Mouse (Mus musculus) heart, postnatal 0 days (tissue): ENCODE measurements at regions not wholly inside any gene's neighbourhood (a gene's known extent, or its start where the extent isn't known, plus 50 kb on each side); places are given as distances from the start of the nearest gene placed in this dataset.
A peak's percentile ranks its signal among the peaks of the same experiment; 100 is the strongest.

Experiments used
- ATAC-seq: fragments of 200-750 bp; cut with Nextera tagmentation; 2 replicates; pipeline ENCODE4 v1.8.0; 2017; ENCODE audit warnings: low read depth, moderate number of reproducible peaks, moderate library complexity; ENCODE audit not compliant: insufficient read depth
- DNase-seq: peaks from one replicate; pipeline ENCODE4 v3.0.0-alpha.2; 2016; ENCODE audit warnings: low spot score
- H3K27ac ChIP-seq: fragments of 300-500 bp; sonication (generic); 2 replicates; pipeline ENCODE4 v1.5.1; 2014; ENCODE audit warnings: low read depth, mild to moderate bottlenecking
- H3K27me3 ChIP-seq: fragments of 300-500 bp; sonication (generic); 2 replicates; pipeline ENCODE4 v1.6.1; 2014; ENCODE audit warnings: low read length, mixed read lengths; ENCODE audit not compliant: control insufficient read depth, insufficient read depth
- H3K36me3 ChIP-seq: fragments of 300-500 bp; sonication (generic); replicated peaks from 2 replicates; pipeline ENCODE4 v1.6.1; 2014; ENCODE audit warnings: low read length, mixed read lengths; ENCODE audit not compliant: control insufficient read depth, insufficient read depth
- H3K4me1 ChIP-seq: fragments of 300-500 bp; sonication (generic); 2 replicates; pipeline ENCODE4 v1.6.1; 2014; ENCODE audit warnings: antibody characterized with exemption; ENCODE audit not compliant: control insufficient read depth, insufficient read depth
- H3K4me2 ChIP-seq: fragments of 300-500 bp; sonication (generic); 2 replicates; pipeline ENCODE4 v1.6.1; 2014; ENCODE audit warnings: low read depth, mild to moderate bottlenecking, low read length, moderate library complexity
- H3K4me3 ChIP-seq: fragments of 300-500 bp; sonication (generic); 2 replicates; pipeline ENCODE4 v1.5.1; 2014; ENCODE audit warnings: low read depth, low read length
- H3K9ac ChIP-seq: fragments of 300-500 bp; sonication (generic); replicated peaks from 2 replicates; pipeline ENCODE4 v1.6.1; 2014; ENCODE audit warnings: low read depth, low read length, mixed read lengths
- H3K9me3 ChIP-seq: fragments of 300-500 bp; sonication (generic); replicated peaks from 2 replicates; pipeline ENCODE4 v1.6.1; 2016; ENCODE audit warnings: low read length; ENCODE audit not compliant: control insufficient read depth
- CTCF ChIP-seq: IDR thresholded peaks from 2 replicates; pipeline ENCODE4 v1.5.1; 2016; ENCODE audit warnings: antibody characterized with exemption, control low read depth, low read depth
- EP300 ChIP-seq: IDR thresholded peaks from 2 replicates; pipeline ENCODE4 v1.6.1; 2016; ENCODE audit warnings: antibody characterized with exemption, low read depth
- whole genome bisulfite sequencing: fragments of 180-500 bp; shearing (Covaris S2); extraction: QIAGEN DNeasy Blood & Tissue Kit; methylation state at CpG from one replicate; pipeline ENCODE4 v1.1.7; 2014; 5-methylcytosine and 5-hydroxymethylcytosine counted together

- Histone ChIP-seq H3K27ac (no peak overlapping the region), H3K36me3 (no peaks in the 10 kb centered on the region), H3K4me3 (no peak overlapping the region), H3K4me1 (no peaks in the 10 kb centered on the region), H3K9me3 (no peaks in the 10 kb centered on the region), H3K9ac (no peak overlapping the region), H3K27me3 (no peaks in the 10 kb centered on the region), H3K4me2 (no peak overlapping the region)
- no peak for TF ChIP-seq EP300
- no peak for TF ChIP-seq CTCF
- peak; percentile 36 for DNase-seq
- WGBS = 58% methylated on average over 2 of the region's 2 CpGs
- peak; percentile 64 for ATAC-seq
Observed at GRCm38 (mm10) chr17:4199698-4200153, 503.7 kb upstream of the Nox3 start.

GRCm38 (mm10) chr17:4201300-4201699 is 505.2 kb upstream of the Nox3 start:
- Histone ChIP-seq H3K4me3 (no peak overlapping the region), H3K9me3 (no peaks in the 10 kb centered on the region), H3K9ac (no peak overlapping the region), H3K4me2 (no peak overlapping the region), H3K36me3 (no peaks in the 10 kb centered on the region), H3K27ac (no peak overlapping the region), H3K4me1 (no peaks in the 10 kb centered on the region), H3K27me3 (no peaks in the 10 kb centered on the region)
- TF ChIP-seq EP300 (no peak), CTCF (no peak)
- DNase-seq (no peak), ATAC-seq (no peak)
- WGBS = 84% methylated on average over 4 of the region's 4 CpGs

GRCm38 (mm10) chr17:4208142-4208925 is 512.3 kb upstream of the Nox3 start:
- Histone ChIP-seq H3K4me1 (no peaks in the 10 kb centered on the region), H3K4me2 (no peak overlapping the region), H3K9ac (no peak overlapping the region), H3K27me3 (no peaks in the 10 kb centered on the region), H3K9me3 (no peaks in the 10 kb centered on the region), H3K36me3 (no peaks in the 10 kb centered on the region), H3K4me3 (no peak overlapping the region), H3K27ac (no peak overlapping the region)
- no peak for DNase-seq
- ATAC-seq = no peak
- no peak for TF ChIP-seq EP300
- TF ChIP-seq CTCF = no peak
- WGBS = 80% methylated on average over 5 of the region's 5 CpGs

- no peaks in the 10 kb centered on the region for H3K4me1 ChIP-seq
- no peaks in the 10 kb centered on the region for H3K9me3 ChIP-seq
- DNase-seq (no peak), ATAC-seq (no peak)
- no peak overlapping the region for H3K9ac ChIP-seq
- WGBS = 70% methylated on average over 8 of the region's 8 CpGs
- TF ChIP-seq EP300 (no peak), CTCF (no peak)
- no peaks in the 10 kb centered on the region for H3K27me3 ChIP-seq
- H3K36me3 ChIP-seq = no peaks in the 10 kb centered on the region
- no peak overlapping the region for H3K4me3 ChIP-seq
- H3K27ac ChIP-seq = no peak overlapping the region
- no peak overlapping the region for H3K4me2 ChIP-seq
Observed at GRCm38 (mm10) chr17:4209650-4210049, 513.6 kb upstream of the Nox3 start.

- Histone ChIP-seq H3K36me3 (no peaks in the 10 kb centered on the region), H3K9ac (no peak overlapping the region), H3K9me3 (no peaks in the 10 kb centered on the region), H3K4me3 (no peak overlapping the region), H3K27me3 (no peaks in the 10 kb centered on the region), H3K4me1 (no peaks in the 10 kb centered on the region), H3K4me2 (no peak overlapping the region), H3K27ac (no peak overlapping the region)
- no peak for DNase-seq
- no peak for ATAC-seq
- no peak for TF ChIP-seq EP300
- TF ChIP-seq CTCF = no peak
- 43% methylated on average over 4 of the region's 4 CpGs for WGBS
Observed at GRCm38 (mm10) chr17:4212586-4212985, 516.5 kb upstream of the Nox3 start.

- no peak for TF ChIP-seq EP300
- no peak for TF ChIP-seq CTCF
- H3K27me3 ChIP-seq = no peaks in the 10 kb centered on the region
- no peak for ATAC-seq
- no peak for DNase-seq
- no peak overlapping the region for H3K4me2 ChIP-seq
- WGBS = 74% methylated on average over 8 of the region's 8 CpGs
- no peak overlapping the region for H3K27ac ChIP-seq
- no peak overlapping the region for H3K4me3 ChIP-seq
- H3K9ac ChIP-seq = no peak overlapping the region
- H3K36me3 ChIP-seq = no peaks in the 10 kb centered on the region
- no peaks in the 10 kb centered on the region for H3K4me1 ChIP-seq
- H3K9me3 ChIP-seq = no peaks in the 10 kb centered on the region
Observed at GRCm38 (mm10) chr17:4214970-4215369, 518.9 kb upstream of the Nox3 start.
